Mouse (Mus musculus) right cerebral cortex, postnatal 36 days (tissue): ENCODE measurements around the gene Cela2a.

Source experiments
- DNase-seq, 2 experiments: peaks; one replicate each; pipeline ENCODE4 v3.0.0; 2022; ENCODE audit warnings: low spot score in 2 of 2, mixed read lengths in 1 of 2

Cela2a gene

DNA sequence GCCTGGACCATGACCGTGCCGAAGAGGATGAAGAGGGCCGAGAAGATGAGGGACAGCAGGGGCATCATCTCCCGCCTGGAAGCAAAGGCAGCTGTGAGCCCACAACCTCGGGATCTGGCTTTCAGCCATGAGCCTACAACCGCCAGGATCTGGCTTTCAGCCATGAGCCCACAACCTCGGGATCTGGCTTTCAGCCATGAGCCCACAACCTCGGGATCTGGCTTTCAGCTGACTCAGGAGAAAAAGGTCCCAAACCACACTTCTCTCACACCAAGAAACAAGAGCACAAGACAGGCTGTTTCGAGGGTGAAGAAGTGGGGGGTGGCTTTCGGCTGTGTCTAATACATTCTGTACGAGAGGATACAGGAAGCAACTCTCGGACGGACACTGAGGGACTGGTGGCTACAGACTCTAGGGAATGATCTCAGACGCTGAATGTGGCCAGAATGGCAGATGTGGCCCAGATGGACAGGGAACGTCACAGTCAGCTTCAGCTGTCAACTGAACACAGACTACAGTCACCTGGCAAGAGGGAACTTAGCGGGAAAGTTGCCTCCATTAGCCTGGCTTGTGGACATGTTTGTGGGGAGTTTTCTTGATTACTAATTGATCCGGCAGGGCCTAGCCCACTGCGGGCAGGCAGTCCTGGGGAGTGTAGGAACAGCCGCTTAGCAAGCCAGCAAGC, 59.1 kb downstream of the Cela2a start:
- no peak for DNase-seq

DNA sequence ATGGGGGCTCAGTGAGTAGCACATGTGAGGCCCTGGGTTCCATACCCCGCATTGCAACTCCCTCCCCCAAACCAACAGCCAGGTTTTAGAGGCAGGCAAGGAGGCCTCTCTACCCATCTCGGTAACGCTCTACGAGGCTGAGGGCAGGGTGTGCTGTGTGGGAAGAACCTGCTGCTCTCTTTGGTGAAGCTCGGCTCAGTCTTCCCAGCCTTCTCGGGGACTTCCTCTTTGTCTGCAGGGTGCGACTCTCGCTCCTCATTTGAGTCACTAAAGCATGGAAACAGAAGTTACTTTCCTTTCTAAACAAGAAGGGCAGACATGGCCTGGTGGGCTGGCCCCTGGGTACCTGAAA, 59.7 kb downstream of the Cela2a start:
- no peak for DNase-seq

DNA sequence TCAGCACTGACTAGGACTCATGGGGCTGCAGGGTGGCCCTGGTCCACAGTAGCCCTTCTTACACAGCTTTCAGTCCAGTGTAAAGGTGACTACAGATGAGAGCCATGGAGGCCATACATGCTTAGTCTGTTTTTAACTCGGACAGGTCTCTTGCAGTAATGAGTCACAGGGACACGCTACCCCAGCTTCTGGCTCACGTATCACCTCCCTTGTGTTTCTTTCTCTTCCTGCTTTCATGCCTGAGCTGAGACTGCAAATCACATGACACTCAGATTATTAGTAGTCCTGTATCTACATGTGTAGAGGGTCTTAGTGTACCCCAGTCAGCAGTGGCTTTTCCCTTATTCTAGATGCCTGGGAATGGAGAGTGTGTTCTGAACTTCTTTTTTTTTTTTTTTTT, 61.0 kb downstream of the Cela2a start:
- DNase-seq = no peak
